11 mouse cellular contexts compared by ENCODE assay signal in the genomic region with DNA sequence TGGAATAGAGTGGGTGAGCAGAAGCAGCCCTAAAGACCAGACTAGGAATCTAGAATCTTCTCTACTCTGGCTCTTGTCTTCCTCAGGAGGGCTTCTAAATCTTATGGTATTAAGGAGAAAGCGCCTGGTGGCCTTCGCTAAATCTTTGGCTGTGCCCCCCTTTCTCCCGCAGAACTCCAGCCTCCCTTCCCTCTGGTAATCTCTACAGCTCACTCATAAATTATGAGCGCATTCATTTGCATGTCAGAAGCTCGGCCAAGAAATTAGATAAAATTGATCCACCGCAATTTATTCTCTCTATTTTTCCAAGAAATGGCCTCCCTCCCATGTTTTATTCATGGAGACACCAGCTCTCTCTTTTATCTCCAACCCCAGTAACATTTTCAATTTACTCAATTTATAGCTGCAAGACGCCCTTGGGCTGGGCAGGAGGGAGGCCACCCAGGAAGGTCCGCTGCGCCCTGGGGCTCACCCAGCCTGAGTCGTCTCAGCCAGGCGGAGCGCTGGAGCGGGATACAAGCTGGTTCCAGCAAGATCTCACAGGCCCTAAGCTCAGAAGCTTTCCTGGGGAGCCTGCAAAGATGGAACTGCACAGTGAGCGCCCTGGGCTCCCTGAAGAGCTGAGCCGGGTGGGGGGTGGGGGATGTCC. TPM values are rescaled to one million over a fixed set of nuclear protein-coding genes. Genes with fewer than 3 reads are reported as not detected.
A peak's percentile ranks its signal among the peaks of the same experiment; 100 is the strongest.
DNase-seq lines count a peak whose midpoint lies in the region; ATAC-seq and TF ChIP-seq lines count a peak whose summit lies in the region.
"Had no signal": no experiment of that assay in that cellular context is flagged by ENCODE, and none has a peak within 500 bp of the region (broad histone marks: within the 10 kb centered on the region; RNA-seq: fewer than 3 reads in every experiment).

No protein-coding gene starts in this region.

- H3K36me3 ChIP-seq in hindbrain, embryonic 10.5 days = no peaks in the 10 kb centered on the region
- H3K36me3 ChIP-seq in midbrain, postnatal 0 days (ENCODE audit: insufficient read depth, low read length) = no peaks in the 10 kb centered on the region

- 0 out of 2 replicates have a peak, but pooled peaks cover 3% of the 10 kb centered on the region for H3K27me3 ChIP-seq in hindbrain, embryonic 10.5 days (ENCODE audit: insufficient read depth, poor library complexity, severe bottlenecking)
- H3K27me3 ChIP-seq in midbrain, postnatal 0 days (ENCODE audit: insufficient read depth, low read length) = no peaks in the 10 kb centered on the region
- H3K27me3 ChIP-seq: CH12.LX had no signal

- H3K9ac ChIP-seq in midbrain, postnatal 0 days (replicated peaks; ENCODE audit: low read length, poor library complexity, severe bottlenecking) = no peak overlapping the region

- H3K4me1 ChIP-seq in hindbrain, embryonic 10.5 days (replicated peaks) = peaks cover 18% of the 10 kb centered on the region
- no peaks in the 10 kb centered on the region for H3K4me1 ChIP-seq in midbrain, postnatal 0 days (ENCODE audit: insufficient read depth, low read length)

- H3K27ac ChIP-seq in hindbrain, embryonic 10.5 days = no peak overlapping the region
- peak overlapping the region; percentile 55 for H3K27ac ChIP-seq in midbrain, postnatal 0 days (ENCODE audit: low read depth, low read length)

- H3K4me3 ChIP-seq in hindbrain, embryonic 10.5 days = no peak overlapping the region
- H3K4me3 ChIP-seq in midbrain, postnatal 0 days (ENCODE audit: low read depth, low read length) = no peak overlapping the region

- ATAC-seq in midbrain, postnatal 0 days (ENCODE audit: low FRiP score) = peak; percentile 80
- no peak for ATAC-seq in erythroblast, adult 5-6 weeks (replicated peaks; ENCODE audit: low FRiP score, poor library complexity, severe bottlenecking)
- ATAC-seq: activated CD4-positive, CD25-positive, alpha-beta regulatory T cell, adult 4 months had no signal

- no peak for TF ChIP-seq CTCF in midbrain, postnatal 0 days (IDR thresholded peaks at IDR 0.05)

- DNase-seq in kidney, postnatal 4 days = peak; percentile 63 to 73
- DNase-seq in kidney, adult 9 months = no peak
- DNase-seq in adrenal gland, postnatal 14 days = peak; percentile 62
- DNase-seq in hindbrain, embryonic 10.5 days (ENCODE audit: low spot score) = peak; percentile 16
- peak; percentile 12 for DNase-seq in midbrain, postnatal 0 days (ENCODE audit: low spot score)
- DNase-seq in right cerebral cortex, adult 2 months (ENCODE audit: low spot score in 2 of 2) = no peak
- DNase-seq: cerebellum, adult 9-11 months had no signal

- 67% methylated on average over 15 of the region's 15 CpGs for WGBS in hindbrain, embryonic 10.5 days
- WGBS in midbrain, postnatal 0 days = 31% methylated on average over 15 of the region's 15 CpGs

- H3K4me2 ChIP-seq in midbrain, postnatal 0 days (ENCODE audit: low read depth, low read length, poor library complexity, severe bottlenecking) = no peak overlapping the region

- H3K9me3 ChIP-seq in hindbrain, embryonic 10.5 days = no peaks in the 10 kb centered on the region
- no peaks in the 10 kb centered on the region for H3K9me3 ChIP-seq in midbrain, postnatal 0 days (ENCODE audit: low read length)

RNA-seq across cellular contexts. Expression of gene Zfp423, which starts 52.9 kb away (rescaled TPM):
- 18.7 and 22.0 TPM in 2 replicates for total RNA-seq in adrenal gland, postnatal 14 days (2021)
- polyA plus RNA-seq in hindbrain, embryonic 10.5 days (2016; fragmentation: Nextera tagmentation; extraction: Ambion mirVana) = 32.8 and 41.3 TPM in 2 replicates
- 53.6 and 57.5 TPM in 2 replicates for total RNA-seq in midbrain, postnatal 0 days (2014; rRNA removed)
- 17.9 and 22.9 TPM in 2 replicates for polyA plus RNA-seq in midbrain, postnatal 0 days (2015; fragmentation: Nextera tagmentation; extraction: Ambion mirVana)
- total RNA-seq in erythroblast, adult 5-6 weeks (2015; ENCODE audit: low replicate concordance) = not detected in 2 replicates
- total RNA-seq in erythroblast, adult 5-6 weeks (2017; ENCODE audit: low replicate concordance) = 3.2 TPM in 1 of 2 replicates, not detected in the other
- total RNA-seq: granulocyte monocyte progenitor cell, adult 5-6 weeks had no signal
- polyA plus RNA-seq: activated CD4-positive, CD25-positive, alpha-beta regulatory T cell, adult 4 months had no signal

Comparison
In these comparisons a context has a peak if more than half of its experiments do, and no peak if none do; other contexts are left out.
1. DNase-seq: peak in kidney, postnatal 4 days (2 of 2), adrenal gland, postnatal 14 days (single experiment), hindbrain, embryonic 10.5 days (single experiment) and midbrain, postnatal 0 days (single experiment); none in kidney, adult 9 months (single experiment) and right cerebral cortex, adult 2 months (0 of 2).